Mouse (Mus musculus) embryonic facial prominence, embryonic 12.5 days (tissue): Measurements from ENCODE around the gene Hcfc1. TPM values are rescaled to one million over a fixed set of nuclear protein-coding genes. Genes with fewer than 3 reads are reported as not detected.

Experiments
- ATAC-seq: fragments of 200-750 bp; cut with Nextera tagmentation; 2 replicates; pipeline ENCODE4 v1.8.0; 2017; ENCODE audit not compliant: insufficient number of reproducible peaks, insufficient read depth, low FRiP score, low TSS enrichment
- H3K27ac ChIP-seq: fragments of 300-500 bp; sonication (generic); 2 replicates; pipeline ENCODE4 v1.5.1; 2016; ENCODE audit warnings: mild to moderate bottlenecking
- H3K27me3 ChIP-seq: fragments of 300-500 bp; sonication (generic); 2 replicates; pipeline ENCODE4 v1.6.1; 2016; ENCODE audit warnings: mild to moderate bottlenecking, moderate library complexity
- H3K36me3 ChIP-seq: fragments of 300-500 bp; sonication (generic); 2 replicates; pipeline ENCODE4 v1.6.1; 2016; ENCODE audit warnings: mild to moderate bottlenecking
- H3K4me1 ChIP-seq: fragments of 300-500 bp; sonication (generic); 2 replicates; pipeline ENCODE4 v1.6.1; 2016
- H3K4me2 ChIP-seq: fragments of 300-500 bp; sonication (generic); replicated peaks from 2 replicates; pipeline ENCODE4 v1.6.1; 2016; ENCODE audit warnings: mild to moderate bottlenecking, moderate library complexity
- H3K4me3 ChIP-seq: fragments of 300-500 bp; sonication (generic); 2 replicates; pipeline ENCODE4 v1.5.1; 2016; ENCODE audit warnings: mild to moderate bottlenecking
- H3K9ac ChIP-seq: fragments of 300-500 bp; sonication (generic); 2 replicates; pipeline ENCODE4 v1.6.1; 2016; ENCODE audit warnings: mild to moderate bottlenecking, moderate library complexity
- H3K9me3 ChIP-seq: fragments of 300-500 bp; sonication (generic); 2 replicates; pipeline ENCODE4 v1.6.1; 2016; ENCODE audit warnings: mild to moderate bottlenecking, moderate library complexity
- WGBS: fragments of 180-500 bp; shearing (Covaris S2); methylation state at CpG from one replicate; pipeline ENCODE4 v1.1.7; 2016; 5-methylcytosine and 5-hydroxymethylcytosine counted together
- polyA plus RNA-seq: library from polyadenylated mRNA; unstranded; fragments of >200 nt; fragmentation: Nextera tagmentation; extraction: Ambion mirVana; gene quantifications from 2 replicates; pipeline ENCODE4 v1.2.1, GENCODE M21; 2016

Gene Hcfc1
- polyA plus RNA-seq, 1 experiment from 2014 or later, result 71.0 TPM

DNA sequence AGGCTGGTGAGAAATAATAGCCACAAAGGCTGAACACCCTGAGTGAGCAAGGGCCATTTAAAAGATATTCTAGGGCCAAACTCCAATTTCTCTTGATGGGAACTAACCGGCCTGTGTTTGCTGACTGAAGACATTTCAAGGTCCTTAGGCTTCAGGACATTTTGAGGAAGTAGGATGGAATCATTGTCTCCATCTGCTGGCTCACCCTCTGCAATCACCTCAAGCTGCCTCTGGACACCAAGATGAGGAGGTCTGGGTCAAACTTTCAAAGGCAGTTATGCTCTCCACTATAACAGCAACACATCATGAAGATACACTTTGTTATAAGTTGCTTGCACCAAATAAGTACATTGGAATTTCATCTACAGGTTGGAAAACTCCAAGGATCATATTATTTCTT is 56.1 kb downstream of the Hcfc1 start:
- Histone ChIP-seq H3K4me1 (no peaks in the 10 kb centered on the region), H3K27ac (no peak overlapping the region), H3K4me3 (no peak overlapping the region), H3K27me3 (0 out of 2 replicates have a peak, but pooled peaks cover 5% of the 10 kb centered on the region), H3K9ac (no peak overlapping the region), H3K36me3 (no peaks in the 10 kb centered on the region), H3K4me2 (no peak overlapping the region), H3K9me3 (no peaks in the 10 kb centered on the region)
- WGBS, result 78% methylated on average over 1 of the region's 1 CpGs
- no peak for ATAC-seq

DNA sequence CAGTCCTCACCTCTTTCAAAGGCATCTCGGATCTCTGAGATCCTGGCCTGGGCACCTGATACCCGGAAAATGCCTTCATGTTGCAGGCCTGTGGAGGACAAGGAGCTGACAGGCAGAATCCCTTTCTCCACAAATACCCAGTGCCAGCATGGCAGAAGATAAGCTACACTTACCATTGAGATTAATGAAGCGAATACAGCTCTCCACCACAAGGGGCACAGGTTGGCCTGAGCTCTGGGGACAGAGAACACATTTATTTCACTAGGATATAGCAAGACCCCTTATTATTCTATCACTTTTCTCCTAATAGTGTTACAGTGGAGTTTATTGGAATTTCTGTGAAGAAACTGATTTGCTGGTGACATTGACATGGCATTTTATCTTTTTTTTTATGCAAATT is 68.2 kb downstream of the Hcfc1 start:
- H3K27me3 ChIP-seq, result no peaks in the 10 kb centered on the region
- H3K36me3 ChIP-seq, result no peaks in the 10 kb centered on the region
- 74% methylated on average over 3 of the region's 3 CpGs for WGBS

DNA sequence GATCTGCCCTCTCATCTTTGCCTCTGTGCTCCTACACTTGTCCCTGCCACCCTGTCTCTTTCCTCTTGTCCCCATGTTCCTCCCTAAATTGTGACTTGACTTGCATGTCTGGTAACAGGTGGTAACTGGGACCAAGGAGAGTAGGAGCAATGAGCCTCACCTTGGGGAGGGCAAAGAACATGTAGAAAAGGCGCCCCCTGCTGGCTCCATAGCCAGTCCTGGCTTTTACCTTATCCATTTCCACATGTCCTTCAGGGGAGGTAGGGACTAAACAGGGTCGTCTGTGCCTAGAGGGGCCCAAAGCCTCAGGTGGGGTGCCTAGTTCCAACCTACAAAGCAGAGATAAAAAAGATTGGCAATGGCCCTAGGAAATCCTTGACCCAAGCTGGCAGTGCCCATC is 70.4 kb downstream of the Hcfc1 start, which contains the start of gene L1cam:
TSS of gene L1cam (minus strand) at position 387 of the 400 bp plus-strand sequence.
- WGBS, result 17% methylated on average over 2 of the region's 2 CpGs
- Histone ChIP-seq H3K4me3 (no peak within 1 kb of the TSS), H3K4me1 (no peaks in the 10 kb centered on the region), H3K27ac (no peak within 1 kb of the TSS), H3K36me3 (no peaks in the 10 kb centered on the region), H3K27me3 (no peaks in the 10 kb centered on the region), H3K9ac (no peak within 1 kb of the TSS), H3K4me2 (no peak within 1 kb of the TSS), H3K9me3 (no peaks in the 10 kb centered on the region)
- no peak for ATAC-seq

More for the DNA sequence above, 68.2 kb downstream of the Hcfc1 start:
- Histone ChIP-seq H3K4me1 (no peaks in the 10 kb centered on the region), H3K9me3 (no peaks in the 10 kb centered on the region), H3K4me3 (no peak overlapping the region), H3K4me2 (no peak overlapping the region), H3K27ac (no peak overlapping the region), H3K9ac (no peak overlapping the region)
- no peak for ATAC-seq

DNA sequence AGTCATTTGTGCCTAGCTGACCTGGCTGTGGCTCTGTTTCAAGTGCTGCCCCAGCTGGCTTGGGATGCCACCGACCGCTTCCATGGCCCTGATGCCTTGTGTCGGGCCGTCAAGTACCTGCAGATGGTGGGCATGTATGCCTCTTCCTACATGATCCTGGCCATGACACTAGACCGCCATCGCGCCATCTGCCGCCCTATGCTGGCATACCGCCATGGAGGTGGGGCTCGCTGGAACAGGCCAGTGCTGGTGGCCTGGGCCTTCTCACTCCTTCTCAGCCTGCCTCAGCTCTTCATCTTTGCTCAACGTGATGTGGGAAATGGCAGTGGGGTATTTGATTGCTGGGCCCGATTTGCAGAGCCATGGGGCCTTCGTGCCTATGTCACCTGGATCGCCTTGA is 73.3 kb downstream of the Hcfc1 start:
- Histone ChIP-seq H3K4me1 (no peaks in the 10 kb centered on the region), H3K4me2 (no peak overlapping the region), H3K36me3 (no peaks in the 10 kb centered on the region), H3K27me3 (no peaks in the 10 kb centered on the region), H3K4me3 (no peak overlapping the region), H3K9me3 (no peaks in the 10 kb centered on the region), H3K9ac (no peak overlapping the region), H3K27ac (no peak overlapping the region)
- ATAC-seq, result no peak
- WGBS, result 81% methylated on average over 10 of the region's 14 CpGs

Other genes starting within 250 kb of the Hcfc1 start
- 14.9 and 15.1 TPM in 2 replicates for gene Abcd1, start 249.8 kb downstream of the Hcfc1 start, polyA plus RNA-seq
- gene Plxnb3, start 209.3 kb downstream of the Hcfc1 start, polyA plus RNA-seq, result 0.24 and 0.29 TPM in 2 replicates
- gene Srpk3, start 192.0 kb downstream of the Hcfc1 start, polyA plus RNA-seq, result 5.6 and 9.6 TPM in 2 replicates
- gene Idh3g, start 179.5 kb downstream of the Hcfc1 start, polyA plus RNA-seq, result 161 and 172 TPM in 2 replicates
- gene Ssr4, start 179.3 kb downstream of the Hcfc1 start, polyA plus RNA-seq, result 140 and 143 TPM in 2 replicates
- gene Pdzd4, start 141.4 kb downstream of the Hcfc1 start, polyA plus RNA-seq, result 1.7 and 2.1 TPM in 2 replicates
- gene Avpr2, start 74.3 kb downstream of the Hcfc1 start, polyA plus RNA-seq, result 0.10 and 0.14 TPM in 2 replicates
- gene L1cam, start 70.3 kb downstream of the Hcfc1 start, polyA plus RNA-seq, result 5.9 and 7.2 TPM in 2 replicates
- gene Arhgap4, start 44.5 kb downstream of the Hcfc1 start, polyA plus RNA-seq, result 2.7 and 3.0 TPM in 2 replicates
- 136 and 147 TPM in 2 replicates for gene Naa10, start 44.4 kb downstream of the Hcfc1 start, polyA plus RNA-seq
- 19.7 and 24.7 TPM in 2 replicates for gene Renbp, start 35.5 kb downstream of the Hcfc1 start, polyA plus RNA-seq
- gene Irak1, start 57.6 kb upstream of the Hcfc1 start, polyA plus RNA-seq, result 61.1 and 64.6 TPM in 2 replicates
- not detected in 2 replicates for gene Opn1mw, start 161.1 kb upstream of the Hcfc1 start, polyA plus RNA-seq
- 14.8 and 15.6 TPM in 2 replicates for gene Mecp2, start 169.0 kb upstream of the Hcfc1 start, polyA plus RNA-seq
- gene Tex28, start 201.5 kb upstream of the Hcfc1 start, polyA plus RNA-seq, result not detected in 2 replicates
- 0.08 TPM in 1 of 2 replicates, not detected in the other for gene Tktl1, start 210.9 kb upstream of the Hcfc1 start, polyA plus RNA-seq